Mouse (Mus musculus) liver, embryonic 16.5 days (tissue): ENCODE results near the gene Hoxc5. TPM values are rescaled to one million over a fixed set of nuclear protein-coding genes. Genes with fewer than 3 reads are reported as not detected.

Experiments used
- ATAC-seq: fragments of 200-750 bp; cut with Nextera tagmentation; 2 replicates; pipeline ENCODE4 v1.8.0; 2017; ENCODE audit warnings: low read depth, mild to moderate bottlenecking, moderate number of reproducible peaks, moderate library complexity
- H3K27ac ChIP-seq: fragments of 300-500 bp; sonication (generic); 2 replicates; pipeline ENCODE4 v1.5.1; 2014; ENCODE audit warnings: mild to moderate bottlenecking, low read length
- H3K27me3 ChIP-seq: fragments of 300-500 bp; sonication (generic); 2 replicates; pipeline ENCODE4 v1.6.1; 2014; ENCODE audit warnings: low read depth, low read length, mixed read lengths; ENCODE audit not compliant: control insufficient read depth, insufficient read depth
- H3K36me3 ChIP-seq: fragments of 300-500 bp; sonication (generic); 2 replicates; pipeline ENCODE4 v1.6.1; 2014; ENCODE audit warnings: mild to moderate bottlenecking; ENCODE audit not compliant: control insufficient read depth, insufficient read depth
- H3K4me1 ChIP-seq: fragments of 300-500 bp; sonication (generic); 2 replicates; pipeline ENCODE4 v1.6.1; 2014; ENCODE audit warnings: low read depth, low read length, mixed read lengths; ENCODE audit not compliant: control insufficient read depth
- H3K4me2 ChIP-seq: fragments of 300-500 bp; sonication (generic); 2 replicates; pipeline ENCODE4 v1.6.1; 2014; ENCODE audit warnings: low read depth, low read length, mixed read lengths
- H3K4me3 ChIP-seq: fragments of 300-500 bp; sonication (generic); 2 replicates; pipeline ENCODE4 v1.5.1; 2014; ENCODE audit warnings: low read depth, mild to moderate bottlenecking, low read length
- H3K9ac ChIP-seq: fragments of 300-500 bp; sonication (generic); 2 replicates; pipeline ENCODE4 v1.6.1; 2014; ENCODE audit warnings: low read depth, low read length
- H3K9me3 ChIP-seq: fragments of 300-500 bp; sonication (generic); replicated peaks from 2 replicates; pipeline ENCODE4 v1.6.1; 2016; ENCODE audit warnings: low read length; ENCODE audit not compliant: control insufficient read depth
- WGBS: fragments of 180-500 bp; shearing (Covaris S2); extraction: QIAGEN DNeasy Blood & Tissue Kit; methylation state at CpG from one replicate; pipeline ENCODE4 v1.1.7; 2014; ENCODE audit not compliant: insufficient replicate concordance; 5-methylcytosine and 5-hydroxymethylcytosine counted together
- polyA plus RNA-seq: library from polyadenylated mRNA; unstranded; fragments of >200 nt; fragmentation: Nextera tagmentation; extraction: Ambion mirVana; gene quantifications from 2 replicates; pipeline ENCODE4 v1.2.1, GENCODE M21; 2015

Gene Hoxc5
- polyA plus RNA-seq, 1 experiment from 2014 or later = 0.09 TPM

GRCm38 (mm10) chr15:102927032-102927645 lies 40.1 kb upstream of the Hoxc5 start:
- H3K27me3 ChIP-seq = peaks cover 92% of the 10 kb centered on the region
- WGBS = 1% methylated on average over 38 of the region's 40 CpGs

GRCm38 (mm10) chr15:102931706-102932358 lies 35.4 kb upstream of the Hoxc5 start:
- Histone ChIP-seq H3K4me1 (no peaks in the 10 kb centered on the region), H3K27me3 (peaks cover 99% of the 10 kb centered on the region), H3K9me3 (no peaks in the 10 kb centered on the region), H3K27ac (no peak overlapping the region), H3K4me2 (no peak overlapping the region), H3K9ac (no peak overlapping the region), H3K36me3 (no peaks in the 10 kb centered on the region), H3K4me3 (no peak overlapping the region)
- ATAC-seq = no peak
- WGBS = 3% methylated on average over 23 of the region's 23 CpGs

More at GRCm38 (mm10) chr15:102927032-102927645, 40.1 kb upstream of the Hoxc5 start:
- no peaks in the 10 kb centered on the region for H3K9me3 ChIP-seq
- H3K27ac ChIP-seq = no peak overlapping the region
- no peak overlapping the region for H3K4me3 ChIP-seq
- no peaks in the 10 kb centered on the region for H3K4me1 ChIP-seq
- no peak overlapping the region for H3K9ac ChIP-seq
- no peak overlapping the region for H3K4me2 ChIP-seq
- no peaks in the 10 kb centered on the region for H3K36me3 ChIP-seq
- ATAC-seq = no peak

DNA sequence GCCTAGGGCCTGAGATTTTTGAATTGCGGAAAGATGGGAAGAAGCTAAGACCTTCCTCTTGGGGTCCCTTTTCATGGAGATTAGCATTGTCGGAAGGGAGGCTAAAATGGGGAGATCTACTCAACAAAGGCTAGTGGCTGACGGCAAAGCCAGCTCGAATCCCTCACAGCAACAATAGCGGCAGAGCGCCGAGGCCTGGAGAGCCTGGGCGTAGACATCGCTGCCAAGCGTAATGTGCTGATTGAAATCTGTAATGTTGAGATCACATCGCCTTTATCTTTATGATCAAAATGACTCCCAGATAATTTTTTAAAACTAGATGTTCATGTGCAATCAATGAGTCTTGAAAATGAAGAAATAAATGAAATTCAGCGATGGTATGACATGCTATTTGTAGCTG lies 32.8 kb upstream of the Hoxc5 start:
- no peak overlapping the region for H3K4me3 ChIP-seq
- H3K27ac ChIP-seq = no peak overlapping the region
- H3K36me3 ChIP-seq = no peaks in the 10 kb centered on the region
- no peaks in the 10 kb centered on the region for H3K9me3 ChIP-seq
- 4% methylated on average over 12 of the region's 12 CpGs for WGBS
- H3K27me3 ChIP-seq = peaks cover 100% of the 10 kb centered on the region
- ATAC-seq = no peak
- no peaks in the 10 kb centered on the region for H3K4me1 ChIP-seq
- H3K4me2 ChIP-seq = no peak overlapping the region
- H3K9ac ChIP-seq = no peak overlapping the region

- Histone ChIP-seq H3K4me1 (no peaks in the 10 kb centered on the region), H3K36me3 (no peaks in the 10 kb centered on the region), H3K27ac (no peak overlapping the region), H3K9ac (no peak overlapping the region), H3K9me3 (no peaks in the 10 kb centered on the region), H3K4me2 (no peak overlapping the region), H3K4me3 (no peak overlapping the region), H3K27me3 (peaks cover 100% of the 10 kb centered on the region)
- WGBS = 1% methylated on average over 27 of the region's 27 CpGs
- ATAC-seq = no peak
These were observed 32.3 kb upstream of the Hoxc5 start for GRCm38 (mm10) chr15:102934897-102935296.

DNA sequence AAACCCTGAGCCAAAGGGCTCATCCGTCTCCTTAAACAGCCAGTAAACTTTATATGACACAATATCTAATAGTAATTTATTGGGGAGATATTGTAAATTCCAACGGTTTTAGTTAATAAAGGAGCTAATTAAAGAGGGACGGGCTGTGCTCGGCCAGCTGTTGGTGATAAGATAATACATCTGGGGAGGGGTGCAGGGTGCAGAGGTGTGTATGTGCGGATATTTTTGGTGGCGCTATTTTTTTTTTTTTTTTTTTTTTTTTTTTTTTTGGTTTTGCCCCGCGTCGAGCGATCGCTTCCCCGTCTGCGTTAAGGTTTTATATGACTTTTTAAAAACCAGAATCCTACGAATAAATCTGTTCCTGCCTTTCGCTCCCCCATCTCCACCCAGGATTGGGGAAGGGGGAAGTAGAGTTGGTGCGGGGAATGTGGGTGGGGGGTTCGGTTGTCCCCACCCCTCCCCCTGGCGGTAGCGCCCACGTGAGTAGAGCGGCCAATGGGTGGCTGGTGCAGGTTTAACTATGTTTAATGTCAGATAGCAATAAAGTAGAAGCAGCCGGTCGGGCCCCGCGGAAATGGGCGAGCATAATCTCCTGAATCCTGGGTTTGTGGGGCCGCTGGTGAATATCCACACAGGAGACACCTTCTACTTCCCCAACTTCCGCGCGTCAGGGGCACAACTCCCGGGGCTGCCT lies 30.8 kb upstream of the Hoxc5 start, which contains the start of gene Hoxc12:
Gene Hoxc12 (plus strand): TSS at position 479 of the 694 bp plus-strand sequence.
- H3K27me3 ChIP-seq = peaks cover 100% of the 10 kb centered on the region
- no peaks in the 10 kb centered on the region for H3K36me3 ChIP-seq
- 2% methylated on average over 31 of the region's 31 CpGs for WGBS
- H3K4me3 ChIP-seq = no peak within 1 kb of the TSS
- H3K9ac ChIP-seq = no peak within 1 kb of the TSS
- H3K4me2 ChIP-seq = no peak within 1 kb of the TSS
- no peaks in the 10 kb centered on the region for H3K4me1 ChIP-seq
- no peak within 1 kb of the TSS for H3K27ac ChIP-seq
- ATAC-seq = no peak
- H3K9me3 ChIP-seq = no peaks in the 10 kb centered on the region

- WGBS = 2% methylated on average over 50 of the region's 50 CpGs
- Histone ChIP-seq H3K4me3 (no peak overlapping the region), H3K4me2 (no peak overlapping the region), H3K36me3 (no peaks in the 10 kb centered on the region), H3K27ac (no peak overlapping the region), H3K9ac (no peak overlapping the region), H3K27me3 (peaks cover 100% of the 10 kb centered on the region), H3K9me3 (no peaks in the 10 kb centered on the region), H3K4me1 (no peaks in the 10 kb centered on the region)
- no peak for ATAC-seq
These were observed 30.1 kb upstream of the Hoxc5 start for GRCm38 (mm10) chr15:102937036-102937666.

- Histone ChIP-seq H3K27ac (no peak overlapping the region), H3K4me3 (no peak overlapping the region), H3K9me3 (no peaks in the 10 kb centered on the region), H3K4me2 (no peak overlapping the region), H3K4me1 (no peaks in the 10 kb centered on the region), H3K9ac (no peak overlapping the region), H3K27me3 (peaks cover 98% of the 10 kb centered on the region), H3K36me3 (no peaks in the 10 kb centered on the region)
- ATAC-seq = no peak
- WGBS = 3% methylated on average over 34 of the region's 34 CpGs
These were observed 27.7 kb upstream of the Hoxc5 start for GRCm38 (mm10) chr15:102939256-102940155.

- Histone ChIP-seq H3K27ac (no peak overlapping the region), H3K4me1 (no peaks in the 10 kb centered on the region), H3K4me3 (no peak overlapping the region), H3K36me3 (no peaks in the 10 kb centered on the region), H3K4me2 (no peak overlapping the region), H3K27me3 (peaks cover 96% of the 10 kb centered on the region), H3K9ac (no peak overlapping the region), H3K9me3 (no peaks in the 10 kb centered on the region)
- 2% methylated on average over 53 of the region's 53 CpGs for WGBS
- ATAC-seq = no peak
These were observed 24.3 kb upstream of the Hoxc5 start for GRCm38 (mm10) chr15:102942739-102943467.
